Mouse (Mus musculus) embryonic facial prominence, embryonic 15.5 days (tissue): ENCODE data around the gene Pafah2. TPM values are rescaled to one million over a fixed set of nuclear protein-coding genes. Genes with fewer than 3 reads are reported as not detected.

Source experiments
- ATAC-seq: fragments of 200-750 bp; cut with Nextera tagmentation; 2 replicates; pipeline ENCODE4 v1.8.0; 2017; ENCODE audit warnings: low read depth, moderate TSS enrichment; ENCODE audit not compliant: insufficient number of reproducible peaks, low FRiP score, low TSS enrichment
- H3K27ac ChIP-seq: fragments of 300-500 bp; sonication (generic); replicated peaks from 2 replicates; pipeline ENCODE4 v1.5.1; 2015; ENCODE audit warnings: mild to moderate bottlenecking, inconsistent platforms
- H3K27me3 ChIP-seq: fragments of 300-500 bp; sonication (generic); 2 replicates; pipeline ENCODE4 v1.6.1; 2015; ENCODE audit warnings: inconsistent platforms
- H3K36me3 ChIP-seq: fragments of 300-500 bp; sonication (generic); 2 replicates; pipeline ENCODE4 v1.6.1; 2015; ENCODE audit warnings: mild to moderate bottlenecking, inconsistent platforms
- H3K4me1 ChIP-seq: fragments of 300-500 bp; sonication (generic); 2 replicates; pipeline ENCODE4 v1.6.1; 2015; ENCODE audit warnings: inconsistent platforms
- H3K4me2 ChIP-seq: fragments of 300-500 bp; sonication (generic); replicated peaks from 2 replicates; pipeline ENCODE4 v1.6.1; 2015; ENCODE audit warnings: mild to moderate bottlenecking, inconsistent platforms
- H3K4me3 ChIP-seq: fragments of 300-500 bp; sonication (generic); replicated peaks from 2 replicates; pipeline ENCODE4 v1.5.1; 2015; ENCODE audit warnings: mild to moderate bottlenecking, inconsistent platforms
- H3K9ac ChIP-seq: fragments of 300-500 bp; sonication (generic); 2 replicates; pipeline ENCODE4 v1.6.1; 2015; ENCODE audit warnings: inconsistent platforms
- H3K9me3 ChIP-seq: fragments of 300-500 bp; sonication (generic); replicated peaks from 2 replicates; pipeline ENCODE4 v1.6.1; 2016; ENCODE audit warnings: inconsistent platforms
- WGBS: fragments of 180-500 bp; shearing (Covaris S2); methylation state at CpG from one replicate; pipeline ENCODE4 v1.1.7; 2015; 5-methylcytosine and 5-hydroxymethylcytosine counted together
- polyA plus RNA-seq: library from polyadenylated mRNA; unstranded; fragments of >200 nt; fragmentation: Nextera tagmentation; extraction: Ambion mirVana; gene quantifications from 2 replicates; pipeline ENCODE4 v1.2.1, GENCODE M21; 2015

Pafah2 gene
- polyA plus RNA-seq, 1 experiment from 2014 or later = 17.7 TPM

DNA sequence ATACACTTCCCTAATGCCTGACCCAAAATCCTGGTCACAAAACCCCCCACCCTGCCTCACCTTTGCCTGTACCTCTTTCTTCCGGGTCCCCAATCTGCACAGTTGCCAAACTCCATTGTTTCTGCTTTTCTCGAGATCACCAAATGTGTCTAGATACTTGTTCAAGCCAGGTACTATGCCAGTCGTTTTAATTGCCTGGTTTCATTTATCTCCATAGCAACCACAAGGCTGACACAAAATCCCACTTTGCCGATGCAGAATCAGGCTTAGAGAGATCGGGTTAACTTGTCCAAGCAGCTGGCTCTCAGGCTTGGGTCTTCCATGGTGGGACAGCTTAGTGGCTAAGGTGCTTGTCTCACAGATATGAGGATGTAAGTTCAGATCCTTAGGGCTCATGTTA is 4.1 kb downstream of the Pafah2 start:
- no peak for ATAC-seq
- Histone ChIP-seq H3K4me2 (no peak overlapping the region), H3K4me1 (peaks cover 36% of the 10 kb centered on the region), H3K4me3 (no peak overlapping the region), H3K36me3 (no peaks in the 10 kb centered on the region), H3K9ac (no peak overlapping the region), H3K27ac (no peak overlapping the region), H3K27me3 (no peaks in the 10 kb centered on the region), H3K9me3 (no peaks in the 10 kb centered on the region)
- 29% methylated on average over 5 of the region's 5 CpGs for WGBS

- peak; percentile 82 for ATAC-seq
- Histone ChIP-seq H3K4me3 (peak overlapping the region; percentile 39), H3K27me3 (no peaks in the 10 kb centered on the region), H3K27ac (peak overlapping the region; percentile 58), H3K36me3 (0 out of 2 replicates have a peak, but pooled peaks cover 4% of the 10 kb centered on the region), H3K4me1 (peaks cover 36% of the 10 kb centered on the region), H3K9ac (0 out of 2 replicates have a peak overlapping the region, but pooled peaks have one; percentile 3), H3K4me2 (peak overlapping the region; percentile 82), H3K9me3 (no peaks in the 10 kb centered on the region)
- WGBS = 3% methylated on average over 19 of the region's 19 CpGs
These were observed 5.1 kb downstream of the Pafah2 start for GRCm38 (mm10) chr4:134401181-134401661.

GRCm38 (mm10) chr4:134401856-134402570 is 5.9 kb downstream of the Pafah2 start:
- Histone ChIP-seq H3K27me3 (no peaks in the 10 kb centered on the region), H3K36me3 (0 out of 2 replicates have a peak, but pooled peaks cover 4% of the 10 kb centered on the region), H3K9ac (no peak overlapping the region), H3K4me2 (peak overlapping the region; percentile 82), H3K4me3 (peak overlapping the region; percentile 39; the same call in 1 of the 2 replicates), H3K9me3 (no peaks in the 10 kb centered on the region), H3K27ac (peak overlapping the region; percentile 58), H3K4me1 (peaks cover 35% of the 10 kb centered on the region)
- 51% methylated on average over 16 of the region's 16 CpGs for WGBS
- ATAC-seq = peak; percentile 49; the same call in 1 of the 2 replicates

DNA sequence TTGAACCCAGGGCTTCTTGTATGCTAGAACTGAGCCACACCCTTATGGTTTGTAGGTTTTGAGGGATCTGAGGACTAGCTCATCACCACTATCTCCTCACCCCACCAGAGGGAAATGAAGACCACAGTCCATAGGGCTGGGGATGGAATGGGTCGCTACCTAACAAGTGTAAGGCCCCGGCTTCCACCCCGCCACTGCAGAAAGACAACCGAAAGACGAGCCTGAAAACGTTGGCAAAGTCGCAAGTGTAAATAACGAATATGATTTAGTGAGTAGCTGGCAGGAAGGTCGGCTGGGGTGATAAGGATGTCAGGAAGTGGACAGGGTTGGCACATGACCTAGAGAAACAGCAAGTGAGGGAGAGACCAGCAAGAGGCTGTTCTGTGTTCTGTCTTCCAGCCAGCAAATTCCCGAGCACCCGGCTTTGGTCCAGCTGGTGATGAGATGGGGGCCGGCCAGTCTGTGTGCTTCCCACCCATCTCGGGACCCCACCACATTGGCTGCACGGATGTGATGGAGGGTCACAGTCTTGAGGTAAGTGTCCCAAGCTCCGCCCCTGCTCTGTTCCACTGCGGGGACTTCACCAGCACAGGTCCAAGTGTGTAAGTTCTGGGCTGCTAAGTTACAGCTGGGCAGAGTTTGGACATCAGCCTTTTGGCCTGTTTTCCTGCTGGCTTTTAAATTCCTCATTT is 6.6 kb downstream of the Pafah2 start:
- H3K9ac ChIP-seq = no peak overlapping the region
- H3K4me2 ChIP-seq = no peak overlapping the region
- no peak overlapping the region for H3K27ac ChIP-seq
- 75% methylated on average over 16 of the region's 16 CpGs for WGBS
- H3K27me3 ChIP-seq = no peaks in the 10 kb centered on the region
- H3K4me1 ChIP-seq = peaks cover 28% of the 10 kb centered on the region
- no peak for ATAC-seq
- 0 out of 2 replicates have a peak, but pooled peaks cover 4% of the 10 kb centered on the region for H3K36me3 ChIP-seq
- no peaks in the 10 kb centered on the region for H3K9me3 ChIP-seq
- no peak overlapping the region for H3K4me3 ChIP-seq

- H3K4me1 ChIP-seq = peaks cover 26% of the 10 kb centered on the region
- H3K9me3 ChIP-seq = no peaks in the 10 kb centered on the region
- H3K36me3 ChIP-seq = 0 out of 2 replicates have a peak, but pooled peaks cover 4% of the 10 kb centered on the region
- no peak overlapping the region for H3K4me3 ChIP-seq
- no peaks in the 10 kb centered on the region for H3K27me3 ChIP-seq
- no peak for ATAC-seq
- H3K4me2 ChIP-seq = no peak overlapping the region
- no peak overlapping the region for H3K27ac ChIP-seq
- no peak overlapping the region for H3K9ac ChIP-seq
- WGBS = 61% methylated on average over 7 of the region's 7 CpGs
These were observed 7.6 kb downstream of the Pafah2 start for GRCm38 (mm10) chr4:134403721-134404120.

DNA sequence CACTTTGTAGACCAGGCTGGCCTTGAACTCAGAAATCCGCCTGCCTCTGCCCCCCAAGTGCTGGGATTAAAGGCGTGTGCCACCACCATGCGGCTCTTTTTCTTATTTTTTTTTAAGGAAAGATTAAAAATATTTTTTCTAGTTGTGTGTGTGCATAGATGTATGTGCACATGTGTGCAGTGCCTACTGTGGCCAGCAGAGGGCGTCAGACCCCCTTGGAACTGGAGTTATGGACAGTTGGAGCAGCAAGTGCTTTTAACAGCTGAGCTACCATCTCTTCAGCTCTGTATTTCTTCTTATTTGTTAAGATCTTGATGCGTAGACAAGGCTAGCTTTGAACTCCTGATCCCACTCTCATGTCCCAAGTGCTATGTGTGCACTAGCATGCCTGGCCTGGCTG is 13.2 kb downstream of the Pafah2 start:
- Histone ChIP-seq H3K4me2 (no peak overlapping the region), H3K9me3 (no peaks in the 10 kb centered on the region), H3K9ac (no peak overlapping the region), H3K27ac (no peak overlapping the region), H3K4me1 (no peaks in the 10 kb centered on the region), H3K36me3 (peaks cover 33% of the 10 kb centered on the region), H3K27me3 (no peaks in the 10 kb centered on the region), H3K4me3 (no peak overlapping the region)
- WGBS = 72% methylated on average over 5 of the region's 5 CpGs
- ATAC-seq = no peak

- Histone ChIP-seq H3K36me3 (peaks cover 57% of the 10 kb centered on the region), H3K9ac (no peak overlapping the region), H3K4me2 (no peak overlapping the region), H3K4me1 (0 out of 2 replicates have a peak, but pooled peaks cover 4% of the 10 kb centered on the region), H3K9me3 (no peaks in the 10 kb centered on the region), H3K4me3 (no peak overlapping the region), H3K27ac (no peak overlapping the region), H3K27me3 (no peaks in the 10 kb centered on the region)
- no peak for ATAC-seq
- WGBS = 66% methylated on average over 17 of the region's 17 CpGs
These were observed 20.1 kb downstream of the Pafah2 start for GRCm38 (mm10) chr4:134416177-134416576.

- Histone ChIP-seq H3K9me3 (no peaks in the 10 kb centered on the region), H3K36me3 (peaks cover 57% of the 10 kb centered on the region), H3K4me1 (0 out of 2 replicates have a peak, but pooled peaks cover 4% of the 10 kb centered on the region), H3K27me3 (no peaks in the 10 kb centered on the region), H3K9ac (no peak overlapping the region), H3K27ac (no peak overlapping the region), H3K4me2 (no peak overlapping the region), H3K4me3 (no peak overlapping the region)
- ATAC-seq = no peak
- WGBS = 43% methylated on average over 15 of the region's 15 CpGs
These were observed 20.5 kb downstream of the Pafah2 start for GRCm38 (mm10) chr4:134416602-134417001.

DNA sequence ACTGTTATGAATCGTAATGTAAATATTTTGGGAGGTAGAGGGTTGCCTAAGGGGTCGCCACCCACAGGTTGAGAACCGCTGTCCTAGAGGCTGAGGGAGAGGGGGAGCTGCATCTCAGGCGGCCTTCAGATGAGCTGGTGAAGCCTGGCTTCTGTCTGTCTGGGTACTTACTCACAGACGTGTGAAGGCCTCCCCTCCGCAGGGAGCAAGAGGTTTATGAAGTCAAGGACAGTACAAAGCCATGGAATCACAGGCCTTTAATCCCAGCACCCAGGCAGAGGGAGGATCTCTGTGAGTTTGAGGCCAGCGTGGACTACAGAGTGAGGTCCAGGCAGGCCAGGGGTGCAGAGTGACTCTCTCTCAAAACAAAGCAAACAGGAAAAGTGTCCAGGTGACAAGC is 21.0 kb downstream of the Pafah2 start:
- ATAC-seq = no peak
- Histone ChIP-seq H3K4me2 (no peak overlapping the region), H3K9me3 (no peaks in the 10 kb centered on the region), H3K9ac (no peak overlapping the region), H3K36me3 (peaks cover 56% of the 10 kb centered on the region), H3K27me3 (no peaks in the 10 kb centered on the region), H3K4me1 (0 out of 2 replicates have a peak, but pooled peaks cover 4% of the 10 kb centered on the region), H3K4me3 (no peak overlapping the region), H3K27ac (no peak overlapping the region)
- 65% methylated on average over 7 of the region's 7 CpGs for WGBS

GRCm38 (mm10) chr4:134421971-134422370 is 25.9 kb downstream of the Pafah2 start:
- Histone ChIP-seq H3K27ac (no peak overlapping the region), H3K36me3 (peaks cover 57% of the 10 kb centered on the region), H3K27me3 (no peaks in the 10 kb centered on the region), H3K4me2 (no peak overlapping the region), H3K4me3 (no peak overlapping the region), H3K4me1 (no peaks in the 10 kb centered on the region), H3K9me3 (no peaks in the 10 kb centered on the region), H3K9ac (no peak overlapping the region)
- no peak for ATAC-seq
- WGBS = 54% methylated on average over 11 of the region's 11 CpGs

DNA sequence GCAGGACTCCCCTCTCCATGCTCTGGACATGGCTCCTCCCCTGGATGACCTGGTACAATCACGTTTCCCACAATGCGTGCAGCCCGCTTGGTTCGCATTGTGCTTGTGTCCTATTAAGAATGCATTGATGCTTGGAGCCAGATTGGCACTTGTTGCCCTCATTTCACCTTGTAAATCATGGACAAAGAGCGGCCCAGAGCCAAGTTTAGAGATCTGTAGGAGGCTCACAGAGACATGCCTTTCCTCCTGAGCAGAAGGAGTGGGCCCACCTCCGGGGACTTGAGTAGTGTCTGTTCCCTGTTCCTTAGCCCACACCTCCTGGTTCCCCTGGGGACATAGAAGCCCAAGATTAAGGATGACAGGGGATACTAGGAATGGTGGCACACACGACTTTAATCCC is 27.8 kb downstream of the Pafah2 start:
- Histone ChIP-seq H3K27ac (no peak overlapping the region), H3K4me1 (no peaks in the 10 kb centered on the region), H3K27me3 (no peaks in the 10 kb centered on the region), H3K9me3 (no peaks in the 10 kb centered on the region), H3K4me2 (no peak overlapping the region), H3K9ac (no peak overlapping the region), H3K36me3 (peaks cover 43% of the 10 kb centered on the region; the same call in 1 of the 2 replicates), H3K4me3 (no peak overlapping the region)
- no peak for ATAC-seq
- 88% methylated on average over 7 of the region's 7 CpGs for WGBS
